18 mouse cellular contexts compared by ENCODE assay signal in the genomic region with DNA sequence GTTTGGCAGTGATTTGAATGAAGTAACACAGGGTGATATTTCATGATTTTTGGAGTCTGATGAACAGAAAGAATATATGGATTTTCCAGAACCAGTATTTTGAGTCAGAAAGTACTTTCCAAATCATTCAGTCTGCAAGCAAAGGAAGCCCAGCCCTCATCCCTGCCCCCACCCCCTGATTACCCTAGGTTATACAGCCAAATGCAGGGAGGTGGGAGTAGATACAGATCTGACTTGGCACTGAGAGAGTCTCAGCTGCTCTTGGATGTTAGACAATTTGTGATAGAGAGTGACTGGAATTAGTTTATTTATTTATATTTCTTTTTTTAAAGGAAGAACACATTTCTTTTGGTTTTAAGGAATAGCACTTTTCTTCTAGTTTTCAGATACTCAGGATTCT. TPM values are rescaled to one million over a fixed set of nuclear protein-coding genes. Genes with fewer than 3 reads are reported as not detected.
DNase-seq lines count a peak whose midpoint lies in the region; ATAC-seq and TF ChIP-seq lines count a peak whose summit lies in the region.
"Had no signal": no experiment of that assay in that cellular context is flagged by ENCODE, and none has a peak within 500 bp of the region (broad histone marks: within the 10 kb centered on the region; RNA-seq: fewer than 3 reads in every experiment).

No protein-coding gene starts in this region.

- TF ChIP-seq POLR2A in brain, embryonic 14.5 days (IDR thresholded peaks at IDR 0.05; ENCODE audit: borderline replicate concordance, extremely low read depth, insufficient read depth, insufficient read length, poor library complexity, severe bottlenecking), result no peak

- H3K9ac ChIP-seq in forebrain, embryonic 14.5 days (ENCODE audit: low read length), result no peak overlapping the region
- H3K9ac ChIP-seq in forebrain, postnatal 0 days, result no peak overlapping the region
- H3K9ac ChIP-seq: embryonic facial prominence, embryonic 12.5 days; forebrain, embryonic 12.5 days; forebrain, embryonic 15.5 days had no signal

- H3K4me3 ChIP-seq in forebrain, embryonic 14.5 days (ENCODE audit: low read depth, low read length), result no peak overlapping the region
- no peak overlapping the region for H3K4me3 ChIP-seq in forebrain, postnatal 0 days (ENCODE audit: low read depth, low read length)
- no peak overlapping the region for H3K4me3 ChIP-seq in layer of hippocampus, adult 2 months
- H3K4me3 ChIP-seq: embryonic facial prominence, embryonic 10.5 days; embryonic facial prominence, embryonic 12.5 days; forebrain, embryonic 12.5 days; forebrain, embryonic 15.5 days had no signal

- no peaks in the 10 kb centered on the region for H3K9me3 ChIP-seq in forebrain, embryonic 14.5 days (replicated peaks; ENCODE audit: control insufficient read depth, low read length)
- no peaks in the 10 kb centered on the region for H3K9me3 ChIP-seq in forebrain, postnatal 0 days (ENCODE audit: low read length)
- H3K9me3 ChIP-seq: embryonic facial prominence, embryonic 10.5 days; embryonic facial prominence, embryonic 12.5 days; forebrain, embryonic 12.5 days; forebrain, embryonic 15.5 days had no signal

- no peaks in the 10 kb centered on the region for H3K4me1 ChIP-seq in forebrain, embryonic 14.5 days (ENCODE audit: control insufficient read depth, insufficient read depth, low read length)
- no peaks in the 10 kb centered on the region for H3K4me1 ChIP-seq in forebrain, postnatal 0 days (ENCODE audit: insufficient read depth)
- H3K4me1 ChIP-seq: embryonic facial prominence, embryonic 12.5 days; forebrain, embryonic 12.5 days; forebrain, embryonic 15.5 days had no signal

- no peaks in the 10 kb centered on the region for H3K36me3 ChIP-seq in forebrain, embryonic 14.5 days (ENCODE audit: control insufficient read depth, insufficient read depth, low read length)
- H3K36me3 ChIP-seq in forebrain, postnatal 0 days (ENCODE audit: insufficient read depth), result no peaks in the 10 kb centered on the region
- H3K36me3 ChIP-seq: embryonic facial prominence, embryonic 10.5 days; embryonic facial prominence, embryonic 12.5 days; forebrain, embryonic 12.5 days; forebrain, embryonic 15.5 days had no signal

- H3K27me3 ChIP-seq in forebrain, embryonic 14.5 days (replicated peaks; ENCODE audit: control insufficient read depth, insufficient read depth, low read length), result no peaks in the 10 kb centered on the region
- no peaks in the 10 kb centered on the region for H3K27me3 ChIP-seq in forebrain, postnatal 0 days (ENCODE audit: insufficient read depth, low read length)
- H3K27me3 ChIP-seq: embryonic facial prominence, embryonic 12.5 days; forebrain, embryonic 12.5 days; forebrain, embryonic 15.5 days had no signal

- H3K27ac ChIP-seq in forebrain, embryonic 14.5 days (ENCODE audit: low read depth, low read length), result no peak overlapping the region
- no peak overlapping the region for H3K27ac ChIP-seq in forebrain, postnatal 0 days (ENCODE audit: low read depth, low read length)
- H3K27ac ChIP-seq in layer of hippocampus, adult 2 months, result 0 out of 2 replicates have a peak overlapping the region, but pooled peaks have one; percentile 23
- H3K27ac ChIP-seq: embryonic facial prominence, embryonic 10.5 days; embryonic facial prominence, embryonic 12.5 days; forebrain, embryonic 12.5 days; forebrain, embryonic 15.5 days had no signal

- DNase-seq in forebrain, embryonic 14.5 days (ENCODE audit: low spot score), result peak; percentile 16
- no peak for DNase-seq in forebrain, postnatal 0 days
- peak; percentile 36 to 46 for DNase-seq in layer of hippocampus, adult 2 months (ENCODE audit: low spot score in 2 of 2)
- DNase-seq in layer of hippocampus, adult 9-10 months (ENCODE audit: low spot score), result no peak
- peak; percentile 29 for DNase-seq in brain, embryonic 14.5 days (ENCODE audit: low read depth)
- DNase-seq in left cerebral cortex, adult 18-20 months (ENCODE audit: low spot score in 2 of 2), result no peak
- DNase-seq: adrenal gland, adult 2 months; adrenal gland, postnatal 10 days; adrenal gland, postnatal 25 days; cerebellum, adult 11-12 months; cerebellum, adult 2 months; cerebellum, adult 9-11 months; cerebellum, postnatal 25 days had no signal

- no peak for ATAC-seq in forebrain, embryonic 14.5 days
- no peak for ATAC-seq in forebrain, postnatal 0 days
- ATAC-seq: forebrain, embryonic 15.5 days had no signal

- TF ChIP-seq CTCF in forebrain, postnatal 0 days (IDR thresholded peaks at IDR 0.05; ENCODE audit: low read depth), result no peak
- TF ChIP-seq CTCF in layer of hippocampus, adult 2 months (conservative IDR thresholded peaks at IDR 0.05), result no peak
- TF ChIP-seq CTCF in brain, embryonic 14.5 days (IDR thresholded peaks at IDR 0.05; ENCODE audit: borderline replicate concordance, extremely low read depth, insufficient read depth, insufficient read length), result no peak

- H3K4me2 ChIP-seq in forebrain, embryonic 14.5 days (ENCODE audit: low read length), result no peak overlapping the region
- no peak overlapping the region for H3K4me2 ChIP-seq in forebrain, postnatal 0 days (ENCODE audit: low read depth)
- H3K4me2 ChIP-seq: embryonic facial prominence, embryonic 12.5 days; forebrain, embryonic 12.5 days; forebrain, embryonic 15.5 days had no signal

RNA-seq across cellular contexts. Expression of a gene that starts 18.2 kb away (rescaled TPM):
- polyA plus RNA-seq in forebrain, embryonic 14.5 days (2014; fragmentation: Nextera tagmentation; extraction: Ambion mirVana), result 7.4 and 7.5 TPM in 2 replicates
- total RNA-seq in forebrain, postnatal 0 days (2014; rRNA removed), result 7.9 and 9.0 TPM in 2 replicates
- polyA plus RNA-seq in forebrain, postnatal 0 days (2015; fragmentation: Nextera tagmentation; extraction: Ambion mirVana), result 4.6 and 7.7 TPM in 2 replicates
- 10 to 100 TPM; 12.3 to 18.7 TPM for total RNA-seq in layer of hippocampus, adult 2 months (2021)
- polyA plus RNA-seq in brain, embryonic 14.5 days (2012; rRNA removed), result 9.0 and 15.7 TPM in 2 replicates
- total RNA-seq in left cerebral cortex, adult 18-20 months (2021), result 1 to 10 TPM; 5.3 to 6.6 TPM
- total RNA-seq: MEL had no signal

Comparison
In these comparisons a context has a peak if more than half of its experiments do, and no peak if none do; other contexts are left out.
1. DNase-seq: peak in forebrain, embryonic 14.5 days (single experiment), layer of hippocampus, adult 2 months (2 of 2) and brain, embryonic 14.5 days (single experiment); none in forebrain, postnatal 0 days (single experiment), layer of hippocampus, adult 9-10 months (single experiment) and left cerebral cortex, adult 18-20 months (0 of 2).